Mouse (Mus musculus) small intestine, adult 2 months (tissue): Measurements from ENCODE around the gene Mus81.
"Not testable (repeated sequence)": the region's sequence is repeated elsewhere in the genome, so short reads cannot be mapped to it uniquely, and the experiment has no call there.

Experiments used
- CTCF ChIP-seq: fragments of 200-500 bp; IDR thresholded peaks from 2 replicates; pipeline ENCODE4 v1.5.1; 2012; ENCODE audit warnings: low read depth, mild to moderate bottlenecking, control low read depth, inconsistent platforms, low read length, moderate library complexity, mixed read lengths; ENCODE audit not compliant: insufficient replicate concordance, insufficient read length; ENCODE audit errors: extremely low read depth
- POLR2A ChIP-seq: fragments of 200-500 bp; IDR thresholded peaks from 2 replicates; pipeline ENCODE4 v1.6.1; 2012; ENCODE audit warnings: low read depth, mild to moderate bottlenecking, control low read depth, inconsistent platforms, low read length, moderate library complexity

DNA sequence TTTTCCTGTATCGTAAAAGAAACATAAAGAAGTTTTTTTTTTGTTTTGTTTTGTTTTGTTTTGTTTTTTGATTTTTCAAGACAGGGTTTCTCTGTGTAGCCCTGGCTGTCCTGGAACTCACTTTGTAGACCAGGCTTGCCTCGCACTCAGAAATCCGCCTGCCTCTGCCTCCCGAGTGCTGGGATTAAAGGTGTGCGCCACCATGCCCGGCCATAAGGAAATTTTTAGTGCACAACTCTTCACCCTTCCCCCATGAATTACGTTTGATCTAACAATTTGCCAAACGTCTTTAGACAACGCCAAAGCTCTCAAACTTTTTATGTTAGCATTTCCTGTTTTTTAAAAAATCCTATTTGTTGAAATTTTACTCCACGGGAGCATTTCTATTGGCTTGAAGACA is 1.5 kb upstream of the Mus81 start:
- not testable (repeated sequence) for TF ChIP-seq CTCF, POLR2A
